Mouse (Mus musculus): ENCODE measurements around the gene Edn3. TPM values are rescaled to one million over a fixed set of nuclear protein-coding genes. Genes with fewer than 3 reads are reported as not detected.

The Edn3 gene
- total and polyA plus RNA-seq, 3 experiments, result not detected

DNA sequence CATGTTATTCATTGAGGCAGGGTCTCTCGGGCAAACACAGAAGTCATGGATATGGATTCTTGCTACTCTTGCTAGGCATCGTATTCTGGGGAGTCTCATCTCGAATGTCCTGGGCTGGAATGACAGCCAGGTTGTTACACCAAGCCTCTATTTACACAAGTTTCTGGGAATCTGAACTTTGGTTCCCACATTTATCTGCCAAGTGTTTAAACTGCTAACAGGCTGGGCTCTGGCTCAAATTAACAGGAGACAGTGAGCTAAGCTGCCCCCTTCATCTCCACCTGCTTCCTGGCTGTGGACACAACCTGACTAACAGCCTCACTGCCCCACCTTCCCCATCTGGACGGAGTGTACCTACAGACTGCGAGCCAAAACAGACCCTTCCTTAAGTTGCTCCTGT lies 28.5 kb upstream of the Edn3 start:
- H3K27ac ChIP-seq (ENCODE audit: insufficient read depth, low read depth), result no peak overlapping the region
- no peak for DNase-seq (ENCODE audit: extremely low read depth)
- in situ Hi-C loops (cut with MboI; ENCODE audit: low pct_ligation_motif_present, low pct_unique_long_range_greater_than_20kb, low sequenced_read_pairs) (no loop called here), dilution Hi-C loops (cut with MboI; ENCODE audit: extremely low pct_ligation_motif_present, extremely low pct_unique_long_range_greater_than_20kb, low sequenced_read_pairs) (no loop called here)
- H3K27me3 ChIP-seq (replicated peaks), result peaks cover 1% of the 10 kb centered on the region
- H3K4me3 ChIP-seq (replicated peaks in 1 of 3; ENCODE audit: low read depth in 2 of 3, low read length in 2 of 3, poor library complexity in 1 of 3), result no peak overlapping the region
- no peaks in the 10 kb centered on the region for H3K9me3 ChIP-seq (replicated peaks; ENCODE audit: low read length)
- no peak for TF ChIP-seq MAX (IDR thresholded peaks at IDR 0.05; ENCODE audit: low read length)
- TF ChIP-seq CHD1 (IDR thresholded peaks at IDR 0.05; ENCODE audit: low read depth, low read length), result no peak
- no peak for TF ChIP-seq MAFK (IDR thresholded peaks at IDR 0.05; ENCODE audit: insufficient replicate concordance, low read length)
- TF ChIP-seq ZMIZ1 (IDR thresholded peaks at IDR 0.05; ENCODE audit: low read depth, low read length), result no peak
- TF ChIP-seq ZKSCAN1 (IDR thresholded peaks at IDR 0.05; ENCODE audit: borderline replicate concordance, low read depth, low read length), result no peak
- TF ChIP-seq ZC3H11A (IDR thresholded peaks at IDR 0.05; ENCODE audit: low read depth, low read length), result no peak
- no peaks in the 10 kb centered on the region for H3K36me3 ChIP-seq (replicated peaks in 1 of 2; ENCODE audit: control insufficient read depth in 1 of 2, insufficient read depth in 1 of 2, low read length in 1 of 2)
- H3K4me1 ChIP-seq (ENCODE audit: control insufficient read depth in 1 of 2, insufficient read depth in 2 of 2), result no peaks in the 10 kb centered on the region
- H3K9ac ChIP-seq (ENCODE audit: insufficient read depth, low read depth), result no peak overlapping the region
- no peak overlapping the region for H3K4me2 ChIP-seq (ENCODE audit: insufficient read depth, low read depth, poor library complexity, severe bottlenecking)
- H3K79me2 ChIP-seq (replicated peaks; ENCODE audit: control insufficient read depth, extremely low read depth, insufficient read depth, poor library complexity, severe bottlenecking), result no peaks in the 10 kb centered on the region

GRCm38 (mm10) chr2:174735270-174735669 lies 25.1 kb upstream of the Edn3 start:
- in situ Hi-C loops (cut with MboI; ENCODE audit: low pct_ligation_motif_present, low pct_unique_long_range_greater_than_20kb, low sequenced_read_pairs), result no loop called here
- no peak overlapping the region for H3K4me2 ChIP-seq (ENCODE audit: insufficient read depth, low read depth, poor library complexity, severe bottlenecking)
- H3K27me3 ChIP-seq (replicated peaks), result no peaks in the 10 kb centered on the region
- H3K36me3 ChIP-seq (replicated peaks in 1 of 2; ENCODE audit: control insufficient read depth in 1 of 2, insufficient read depth in 1 of 2, low read length in 1 of 2), result no peaks in the 10 kb centered on the region
- no peaks in the 10 kb centered on the region for H3K4me1 ChIP-seq (ENCODE audit: control insufficient read depth in 1 of 2, insufficient read depth in 2 of 2)
- no peak overlapping the region for H3K4me3 ChIP-seq (replicated peaks in 1 of 3; ENCODE audit: low read depth in 2 of 3, low read length in 2 of 3, poor library complexity in 1 of 3)
- no peaks in the 10 kb centered on the region for H3K9me3 ChIP-seq (replicated peaks; ENCODE audit: low read length)
- H3K79me2 ChIP-seq (replicated peaks; ENCODE audit: control insufficient read depth, extremely low read depth, insufficient read depth, poor library complexity, severe bottlenecking), result no peaks in the 10 kb centered on the region
- H3K9ac ChIP-seq (ENCODE audit: insufficient read depth, low read depth), result no peak overlapping the region
- no peak for DNase-seq (ENCODE audit: extremely low read depth)
- TF ChIP-seq TCF12 (IDR thresholded peaks at IDR 0.05; ENCODE audit: low read depth, low read length) (no peak), NRF1 (IDR thresholded peaks at IDR 0.05; ENCODE audit: low read depth, low read length) (no peak), ZC3H11A (IDR thresholded peaks at IDR 0.05; ENCODE audit: low read depth, low read length) (no peak), CHD2 (IDR thresholded peaks at IDR 0.05; ENCODE audit: low read length) (no peak), MAZ (IDR thresholded peaks at IDR 0.05; ENCODE audit: low read depth, low read length) (no peak), USF2 (conservative IDR thresholded peaks at IDR 0.05; ENCODE audit: low read depth, low read length) (no peak), ETS1 (conservative IDR thresholded peaks at IDR 0.05; ENCODE audit: low read depth, low read length) (no peak), ELF1 (IDR thresholded peaks at IDR 0.05; ENCODE audit: low read depth, low read length) (no peak), MYC (IDR thresholded peaks at IDR 0.05; ENCODE audit: low read depth, low read length) (no peak), SMC3 (IDR thresholded peaks at IDR 0.05; ENCODE audit: low read depth, low read length) (no peak), USF1 (IDR thresholded peaks at IDR 0.05; ENCODE audit: low read depth, low read length) (no peak), ZMIZ1 (IDR thresholded peaks at IDR 0.05; ENCODE audit: low read depth, low read length) (no peak), POLR2A (IDR thresholded peaks at IDR 0.05; ENCODE audit: low read depth, low read length) (no peak), ZKSCAN1 (IDR thresholded peaks at IDR 0.05; ENCODE audit: borderline replicate concordance, low read depth, low read length) (no peak), KAT2A (IDR thresholded peaks at IDR 0.05; ENCODE audit: insufficient replicate concordance, low read length) (no peak)
- dilution Hi-C loops (cut with MboI; ENCODE audit: extremely low pct_ligation_motif_present, extremely low pct_unique_long_range_greater_than_20kb, low sequenced_read_pairs), result no loop called here
- no peak overlapping the region for H3K27ac ChIP-seq (ENCODE audit: insufficient read depth, low read depth)
